Mouse (Mus musculus) heart, postnatal 4 days (tissue): Measurements from ENCODE around the gene Lrrc2. TPM values are rescaled to one million over a fixed set of nuclear protein-coding genes. Genes with fewer than 3 reads are reported as not detected.

Source experiments
- DNase-seq: peaks from one replicate; pipeline ENCODE4 v3.0.0; 2021
- total RNA-seq, 2 experiments: library from RNA; stranded (reverse); gene quantifications; 2 replicates each; pipeline ENCODE4 v1.2.3; 2021

Gene Lrrc2
- total RNA-seq, result 10 to 100 TPM; 15.4 to 16.6 TPM

DNA sequence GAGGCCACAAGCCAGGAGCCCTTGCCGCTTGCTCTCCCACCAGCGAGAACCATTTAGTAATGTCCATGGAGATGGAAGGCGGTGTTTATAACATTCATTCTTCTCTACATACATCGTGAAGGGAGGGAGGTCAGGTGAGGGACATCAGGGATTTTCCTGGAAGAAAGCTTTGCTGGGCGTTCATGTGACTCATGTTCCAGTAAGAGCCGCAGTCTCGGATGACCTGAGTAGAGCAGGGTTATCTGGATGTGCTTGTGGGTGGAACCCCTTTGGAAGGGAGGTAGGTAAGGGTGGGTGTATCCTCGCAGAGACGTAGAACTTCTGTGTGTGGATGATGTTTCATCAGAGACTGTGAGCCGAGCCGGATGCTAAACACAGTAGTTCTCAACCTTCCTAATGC, at the start of gene Lrrc2:
Gene Lrrc2, plus strand, starts transcription at position 149 of the 400 bp plus-strand sequence.
- no peak for DNase-seq

DNA sequence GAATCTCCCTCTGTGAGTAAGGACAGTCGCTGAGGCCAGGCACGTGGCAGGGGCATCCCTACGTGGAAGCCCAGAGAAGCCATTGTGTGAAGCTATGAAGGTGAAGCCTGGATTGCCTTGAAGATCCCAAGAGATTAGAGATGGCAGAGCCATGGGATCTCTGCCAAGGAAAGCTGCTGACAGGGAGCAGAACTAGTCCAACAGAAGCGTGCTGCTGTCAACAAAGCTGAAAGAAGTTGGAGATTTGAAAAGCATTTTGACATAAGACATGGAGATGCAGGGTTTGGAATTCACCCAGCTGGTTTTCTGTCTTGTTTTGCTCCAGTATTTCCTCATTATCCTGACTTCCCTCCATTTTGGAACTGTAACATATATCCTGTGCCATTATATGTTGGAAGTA, 49.1 kb upstream of the Lrrc2 start:
- no peak for DNase-seq

DNA sequence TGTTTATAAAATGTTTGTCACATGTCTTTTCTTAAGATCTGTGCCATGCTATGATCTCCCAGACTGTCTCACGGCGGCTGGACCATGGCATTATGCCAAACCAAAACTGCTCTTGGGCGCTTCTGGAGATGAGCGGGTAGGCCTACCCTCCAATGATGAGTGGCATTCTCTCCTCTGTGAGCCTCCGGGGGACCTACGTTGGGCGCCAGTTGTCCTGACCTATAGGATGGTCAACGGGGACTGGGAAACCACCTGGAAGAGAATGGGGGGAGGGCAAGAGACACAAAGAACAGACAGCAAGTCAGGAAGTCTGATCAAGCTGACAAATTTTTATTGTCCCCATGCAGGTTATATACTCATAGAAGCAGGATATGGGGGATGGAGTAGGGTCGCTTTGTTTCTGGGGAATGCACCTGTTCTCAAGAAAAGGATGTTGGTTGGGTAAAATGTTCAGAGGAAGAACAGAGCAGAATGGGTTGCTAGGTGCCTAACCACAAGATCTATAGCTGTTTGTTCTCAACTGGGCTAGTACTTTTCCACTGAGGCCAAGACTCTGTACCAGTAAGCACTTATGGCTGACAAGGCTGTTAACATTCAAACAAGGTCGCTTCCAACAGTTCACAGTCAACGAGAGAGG, 44.0 kb upstream of the Lrrc2 start:
- no peak for DNase-seq

DNA sequence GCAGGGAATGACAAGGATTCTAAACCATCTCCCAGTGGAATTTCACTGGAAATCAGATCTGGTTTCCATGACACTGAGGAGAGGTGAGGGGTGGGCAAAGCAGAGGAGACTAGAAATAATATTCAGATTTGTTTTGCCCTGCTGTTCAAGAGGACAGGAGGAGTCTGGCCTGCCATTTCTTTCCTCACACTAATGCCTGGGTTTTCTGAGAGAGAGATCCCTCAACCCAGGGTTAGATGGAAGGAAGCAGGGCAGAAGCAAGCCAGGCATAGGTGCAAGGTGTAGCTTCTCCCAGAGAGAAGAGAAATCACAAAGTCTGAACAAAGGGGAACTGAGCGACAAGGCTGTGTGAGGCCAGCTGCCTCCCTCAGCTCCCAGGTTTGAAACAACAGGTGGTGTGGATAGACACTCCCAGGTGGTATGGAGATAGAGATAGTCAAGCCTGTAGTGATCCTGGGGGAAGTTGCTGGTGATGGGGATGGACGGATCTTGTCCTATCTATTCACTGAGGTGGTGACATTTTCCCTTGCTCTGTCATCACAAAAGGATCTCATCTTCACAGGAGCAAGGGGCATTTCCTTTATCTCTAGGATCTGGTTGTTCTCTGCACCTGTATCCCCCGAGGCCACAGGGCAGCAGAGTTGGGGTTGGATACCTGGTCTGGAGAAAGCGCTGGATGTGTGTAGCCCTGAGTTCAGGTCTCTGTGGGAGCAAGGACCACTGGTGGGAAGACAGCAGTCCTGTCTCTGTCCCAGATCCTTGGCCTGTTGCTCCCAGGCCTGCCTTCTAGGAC, 43.3 kb upstream of the Lrrc2 start:
- DNase-seq, result no peak

DNA sequence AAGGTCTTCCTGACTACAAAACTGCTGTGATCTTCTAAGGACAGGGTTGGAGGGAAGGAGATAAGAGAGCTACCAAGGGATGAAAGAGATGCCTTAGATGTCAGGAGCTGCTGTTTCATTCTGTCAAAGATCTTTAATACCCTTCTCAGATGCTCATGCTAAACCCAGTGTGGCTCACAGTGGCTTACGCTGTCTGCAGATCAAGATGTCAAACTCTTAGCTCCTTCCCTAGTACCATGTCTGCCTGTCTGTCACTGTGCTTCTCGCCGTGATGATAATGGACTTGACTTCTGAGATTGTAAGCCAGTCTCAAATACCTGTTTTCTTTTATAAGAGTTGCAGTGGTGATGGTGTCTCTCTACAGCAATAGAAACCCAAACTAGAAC, 42.7 kb upstream of the Lrrc2 start:
- no peak for DNase-seq

DNA sequence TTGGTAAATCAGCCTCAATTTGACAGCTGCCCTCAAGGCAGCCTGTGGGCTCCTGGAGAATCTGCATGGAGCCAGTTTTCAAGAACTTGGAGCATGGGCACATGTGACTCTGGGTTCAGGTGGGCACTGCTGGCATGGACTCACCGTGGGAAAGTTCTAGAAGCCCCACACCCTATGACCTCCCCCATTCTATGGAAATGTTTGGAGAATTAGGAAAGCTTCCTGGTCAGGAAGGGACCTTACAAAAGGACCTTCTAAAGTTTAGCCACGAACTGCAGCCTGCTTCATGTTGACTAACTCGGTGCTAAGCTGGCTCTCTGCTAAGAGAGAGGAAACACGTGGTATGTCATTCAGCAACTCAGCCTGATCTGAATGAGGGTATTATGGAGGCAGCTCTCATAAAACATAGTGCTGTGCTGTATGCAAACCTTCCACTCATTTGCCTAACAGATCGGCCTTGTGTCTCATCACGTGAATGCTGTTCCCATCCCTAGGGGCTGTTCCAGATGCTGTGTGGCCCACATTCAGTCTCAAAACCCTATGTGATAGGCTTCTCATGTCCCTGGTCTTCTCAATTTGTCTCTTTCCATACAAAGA, 41.9 kb upstream of the Lrrc2 start:
- DNase-seq, result no peak

DNA sequence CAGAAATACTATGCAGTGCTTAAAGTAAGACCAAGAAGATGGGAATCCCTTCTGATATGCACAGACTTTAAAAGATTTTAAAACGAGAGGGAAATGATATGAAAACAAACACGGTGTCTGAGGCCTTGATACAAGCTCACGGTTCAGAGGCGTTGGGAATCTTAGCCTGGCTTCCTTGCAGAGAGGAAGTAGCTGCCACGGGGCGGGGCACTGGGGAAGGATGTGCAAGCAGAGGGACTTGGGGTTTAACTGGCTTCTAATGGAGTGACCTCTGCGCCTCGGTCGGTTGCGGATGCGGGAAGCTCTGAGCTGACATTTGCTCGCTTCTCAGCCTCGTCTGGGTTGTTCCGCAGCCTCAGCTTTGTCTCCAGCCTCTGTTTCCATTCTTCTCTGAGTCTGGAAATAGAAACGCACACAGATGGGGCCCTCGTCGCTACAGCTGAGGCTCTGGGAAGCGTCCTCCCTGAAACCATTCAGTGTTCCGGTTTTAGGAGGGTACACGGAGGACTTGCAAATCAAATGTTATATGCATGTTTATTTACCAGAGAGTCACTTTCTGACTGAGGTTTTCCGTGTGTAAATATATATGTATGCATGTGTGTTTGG, 36.6 kb upstream of the Lrrc2 start:
- no peak for DNase-seq

DNA sequence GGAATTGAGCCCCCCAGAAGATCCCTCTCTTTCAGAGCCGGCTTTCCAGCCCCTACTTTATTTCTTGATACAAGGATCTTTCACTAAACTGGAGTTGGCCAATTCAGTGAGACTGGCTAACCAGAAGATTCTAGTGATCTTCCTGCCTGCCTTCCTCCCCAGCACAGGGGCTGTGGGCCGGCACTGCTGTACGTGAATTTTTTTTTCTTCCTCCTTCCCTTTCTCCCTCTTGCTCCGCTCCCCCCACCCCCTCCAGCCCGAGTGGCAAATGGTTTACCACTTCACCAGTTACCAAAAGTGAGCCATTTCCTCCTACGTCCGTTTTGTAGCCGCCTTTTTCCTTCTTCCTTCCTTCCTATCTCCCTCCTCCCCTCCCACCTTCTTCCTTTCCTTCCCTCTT, 35.9 kb upstream of the Lrrc2 start:
- DNase-seq, result no peak

DNA sequence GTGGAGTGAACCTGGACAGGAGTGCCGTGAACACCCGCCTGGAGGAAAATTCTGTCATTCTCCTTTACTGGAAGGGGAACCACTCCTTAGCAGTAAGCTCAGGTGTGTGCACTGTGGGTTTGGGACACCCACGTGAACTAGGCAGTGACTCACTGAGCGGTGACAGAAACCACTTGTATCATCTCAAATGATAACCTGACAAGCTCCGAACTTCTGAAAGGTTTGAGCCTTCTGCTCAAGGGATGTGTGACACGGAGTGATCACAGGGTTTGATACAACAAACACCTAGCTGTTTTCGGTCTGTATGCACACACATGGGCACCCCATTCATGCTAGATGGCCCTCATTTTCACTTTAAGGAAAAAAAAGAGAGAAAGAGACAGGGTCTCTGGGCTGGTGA, 34.6 kb upstream of the Lrrc2 start, which contains the start of gene Fam240a:
Gene Fam240a, minus strand, starts transcription at position 76 of the 400 bp plus-strand sequence.
- no peak for DNase-seq

DNA sequence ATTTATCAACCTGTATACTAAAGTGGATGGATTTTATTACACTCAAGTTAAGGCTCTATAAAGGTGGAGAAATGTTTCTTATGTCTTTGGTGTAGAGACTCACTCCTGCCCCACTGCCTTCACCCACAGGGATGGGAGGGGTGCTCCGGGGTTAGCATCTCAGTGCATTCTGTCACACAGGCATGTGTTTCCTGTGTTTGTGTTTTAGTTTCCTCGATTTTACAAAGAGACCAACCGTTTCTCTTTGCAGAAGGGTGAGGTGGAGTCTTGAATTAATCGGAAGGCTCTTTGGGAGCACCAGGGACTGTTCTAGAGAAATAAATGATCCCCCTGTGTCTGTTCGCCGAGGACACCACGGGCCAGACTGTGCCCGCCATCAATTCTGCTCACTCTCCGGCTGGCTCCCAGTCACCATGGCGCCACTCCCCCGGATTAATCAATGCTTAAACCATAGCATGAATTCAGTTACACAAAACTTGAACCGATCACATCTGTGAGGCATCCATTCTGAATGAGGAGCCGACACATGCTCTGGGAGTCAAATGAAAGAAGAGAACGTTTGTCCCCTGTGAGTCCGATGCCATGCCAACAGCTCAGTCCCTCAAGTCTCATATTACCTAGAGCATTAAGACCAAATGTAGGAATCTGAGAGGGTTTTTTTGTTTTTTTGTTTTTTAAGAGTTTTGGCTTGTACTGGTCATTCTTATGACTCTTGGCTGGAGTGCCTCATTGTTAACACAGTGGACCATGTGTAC, 30.5 kb upstream of the Lrrc2 start:
- DNase-seq, result no peak

DNA sequence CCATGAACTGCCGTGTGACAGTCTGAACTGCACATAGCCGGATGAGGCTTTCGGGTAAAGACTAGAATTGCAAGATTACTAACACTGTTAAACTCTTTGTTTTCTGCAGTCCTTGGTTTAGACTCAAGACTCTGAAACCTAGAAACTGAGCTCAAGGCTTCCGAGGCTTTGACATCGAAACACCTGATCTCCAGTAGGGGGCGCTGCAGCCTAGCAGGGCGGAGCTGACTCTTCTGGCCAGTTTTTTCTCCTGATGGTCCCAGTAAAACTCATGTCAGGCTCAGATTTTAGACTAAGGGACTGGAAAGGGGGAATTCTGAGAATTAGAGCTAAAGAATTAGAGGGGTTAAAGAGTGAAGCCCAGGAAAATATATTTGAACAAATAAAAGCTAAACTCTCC, 28.6 kb upstream of the Lrrc2 start:
- DNase-seq, result peak; percentile 87

DNA sequence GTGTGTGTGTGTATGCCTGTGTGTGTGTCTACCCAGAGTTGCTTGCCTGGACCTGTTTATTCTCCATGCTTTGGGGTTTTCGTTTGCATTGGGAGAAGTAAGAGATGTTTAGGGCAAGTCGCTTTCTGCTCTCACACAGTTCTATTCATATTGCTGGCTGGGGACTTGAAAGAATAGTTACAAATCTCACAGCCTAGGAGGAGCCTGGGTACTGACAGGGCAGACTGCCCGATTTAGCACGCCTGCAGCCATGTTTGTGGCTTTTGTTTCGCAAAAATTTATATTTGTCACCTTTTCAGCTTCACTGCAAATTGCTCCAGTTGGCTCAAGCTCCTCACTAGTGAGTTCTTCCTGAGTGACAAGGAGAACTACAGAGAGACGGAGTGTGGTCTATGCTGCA, 19.8 kb upstream of the Lrrc2 start:
- no peak for DNase-seq

DNA sequence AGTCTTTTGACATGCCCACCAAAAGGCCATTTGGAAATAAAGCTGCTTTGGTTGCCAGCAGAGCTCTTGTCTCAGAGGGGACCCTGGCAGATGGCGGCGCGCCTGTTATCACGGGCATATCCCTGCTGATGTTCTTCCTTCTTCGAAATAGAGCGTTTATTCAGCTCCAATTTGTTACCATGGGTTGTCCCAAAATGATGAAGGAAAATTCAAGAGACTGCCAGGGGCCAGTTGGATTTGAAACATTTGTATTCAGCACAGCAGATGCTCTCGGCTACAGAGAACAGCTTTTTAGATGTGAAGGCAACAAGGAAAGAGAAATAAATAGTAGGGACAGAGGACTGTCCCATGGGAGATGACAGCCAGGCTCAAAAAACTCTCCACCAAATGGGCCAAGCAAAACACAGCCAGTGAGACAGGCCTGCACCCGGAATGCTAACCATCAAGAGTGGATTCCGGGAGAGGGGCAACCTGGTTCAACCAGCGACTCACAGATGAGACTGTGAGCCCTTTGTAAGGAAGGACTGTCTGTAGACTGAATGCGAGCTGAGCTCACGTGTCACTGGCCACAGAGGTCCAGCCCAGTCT, 17.4 kb upstream of the Lrrc2 start:
- no peak for DNase-seq

DNA sequence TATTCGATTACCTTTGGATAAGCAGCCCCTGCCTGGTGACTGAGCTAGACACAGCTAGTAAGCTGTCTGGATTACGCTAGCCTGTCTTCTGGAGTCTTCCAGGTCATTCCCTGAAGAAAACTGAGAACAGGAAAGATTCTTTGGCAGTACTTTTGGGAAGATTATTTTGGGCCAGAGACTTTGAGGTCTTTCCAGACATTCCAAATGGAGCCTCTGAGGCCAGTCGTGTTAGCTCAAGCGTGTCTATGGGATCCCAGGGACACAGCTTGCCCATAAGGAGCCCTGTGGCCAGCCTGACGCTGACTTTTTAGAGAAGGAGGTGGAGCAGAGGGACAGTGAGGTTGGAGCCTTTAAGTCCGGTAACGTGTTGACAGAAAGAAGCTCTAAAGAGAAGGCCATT, 15.4 kb upstream of the Lrrc2 start:
- DNase-seq, result no peak

DNA sequence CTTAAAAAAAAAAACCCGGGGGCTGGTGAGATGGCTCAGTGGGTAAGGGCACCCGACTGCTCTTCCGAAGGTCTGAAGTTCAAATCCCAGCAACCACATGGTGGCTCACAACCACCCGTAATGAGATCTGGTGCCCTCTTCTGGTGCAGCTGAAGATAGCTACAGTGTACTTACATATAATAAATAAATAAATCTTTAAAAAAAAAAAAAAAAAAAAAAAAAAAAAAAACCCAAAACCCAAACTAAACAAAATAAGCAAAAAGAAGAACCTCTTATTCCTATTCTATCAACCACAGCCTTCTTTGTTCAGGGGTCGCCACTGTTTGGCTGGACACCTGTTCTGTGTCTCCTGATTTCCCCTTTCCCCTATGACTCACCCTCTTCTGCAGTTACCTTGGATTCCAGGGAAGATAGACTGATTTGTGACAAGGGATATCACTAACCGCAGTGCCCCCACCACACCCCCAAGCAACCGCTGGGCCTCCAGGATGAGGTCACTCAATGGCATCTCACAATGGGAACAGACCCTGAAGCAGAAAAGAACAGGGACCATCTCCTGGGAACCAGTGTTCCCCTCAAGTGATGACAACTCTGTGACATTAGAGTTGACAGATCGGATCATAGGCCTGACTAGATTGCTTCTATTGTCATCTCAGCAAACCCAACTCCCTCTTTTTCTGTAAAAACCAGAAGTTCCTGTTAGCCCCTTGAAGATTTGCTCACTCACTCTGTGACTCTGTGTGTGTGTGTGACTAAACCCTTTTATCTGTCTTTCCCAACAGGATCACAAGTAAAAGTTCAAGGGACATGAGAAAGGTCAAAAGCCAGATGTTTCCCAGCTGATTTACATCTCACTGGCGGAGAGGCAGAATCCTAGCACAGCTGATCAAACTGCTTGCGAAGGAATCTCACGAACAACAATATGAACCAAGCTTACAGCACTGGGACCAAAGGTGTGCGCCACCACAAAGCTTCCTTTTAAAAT, 13.5 kb upstream of the Lrrc2 start:
- no peak for DNase-seq

DNA sequence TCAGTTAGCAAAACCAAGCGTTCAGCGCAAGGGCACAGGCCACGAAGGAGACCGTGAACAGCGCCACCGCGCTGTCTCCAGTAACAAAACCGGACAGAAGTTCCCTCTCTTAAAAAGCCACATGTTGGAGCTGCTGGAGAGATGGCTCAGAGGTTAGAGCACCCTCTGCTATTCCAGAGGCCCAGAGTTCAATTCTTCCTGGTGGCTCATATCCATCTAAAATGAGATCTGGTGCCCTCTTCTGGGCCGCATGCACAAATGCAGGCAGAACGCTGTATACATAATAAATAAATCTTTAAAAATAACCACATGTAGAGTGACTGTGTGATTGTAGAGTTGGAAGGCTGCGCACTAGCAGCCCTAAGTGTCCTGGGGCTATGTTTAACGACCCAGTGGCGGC, 7.1 kb upstream of the Lrrc2 start:
- DNase-seq, result no peak

DNA sequence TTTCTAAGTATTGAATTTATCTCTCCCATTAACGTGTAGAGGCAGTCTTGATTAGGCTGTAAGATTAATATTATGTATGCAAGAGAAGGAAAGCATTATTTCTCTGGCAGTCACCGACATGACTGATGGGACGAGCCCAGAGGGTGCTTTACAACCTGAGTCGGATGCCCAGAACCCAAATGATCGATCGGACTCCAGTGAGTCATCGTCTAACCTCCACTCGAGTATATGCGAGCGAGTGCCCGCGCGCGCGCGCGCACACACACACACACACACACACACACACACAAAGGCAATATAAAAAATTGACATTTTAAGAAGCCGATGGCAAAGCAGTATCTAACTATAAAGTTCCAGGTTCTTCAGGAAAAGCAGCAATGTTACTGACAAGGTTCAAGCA, 6.0 kb upstream of the Lrrc2 start:
- no peak for DNase-seq

DNA sequence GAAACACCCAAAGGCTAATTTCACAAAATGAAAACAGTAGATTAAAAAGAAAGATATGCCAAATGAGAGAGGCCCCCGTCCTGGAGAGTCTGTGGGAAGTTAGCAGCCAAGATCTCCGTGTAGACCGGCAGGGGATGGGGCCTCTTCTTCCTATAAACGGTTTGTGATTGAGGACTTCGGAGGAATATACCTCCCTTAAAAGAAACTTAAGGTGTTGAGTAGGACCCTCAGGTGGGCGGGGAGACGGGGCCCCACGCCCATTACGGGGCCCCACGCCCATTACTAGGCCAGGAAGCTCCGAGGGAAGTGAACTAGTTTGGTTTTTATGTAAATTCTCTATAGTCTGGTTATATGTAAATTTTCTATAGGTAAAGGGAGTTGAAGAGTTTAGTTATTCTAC, 5.4 kb upstream of the Lrrc2 start, which contains the start of gene Tdgf1:
Gene Tdgf1, minus strand, starts transcription at position 233 of the 400 bp plus-strand sequence.
- DNase-seq, result no peak

DNA sequence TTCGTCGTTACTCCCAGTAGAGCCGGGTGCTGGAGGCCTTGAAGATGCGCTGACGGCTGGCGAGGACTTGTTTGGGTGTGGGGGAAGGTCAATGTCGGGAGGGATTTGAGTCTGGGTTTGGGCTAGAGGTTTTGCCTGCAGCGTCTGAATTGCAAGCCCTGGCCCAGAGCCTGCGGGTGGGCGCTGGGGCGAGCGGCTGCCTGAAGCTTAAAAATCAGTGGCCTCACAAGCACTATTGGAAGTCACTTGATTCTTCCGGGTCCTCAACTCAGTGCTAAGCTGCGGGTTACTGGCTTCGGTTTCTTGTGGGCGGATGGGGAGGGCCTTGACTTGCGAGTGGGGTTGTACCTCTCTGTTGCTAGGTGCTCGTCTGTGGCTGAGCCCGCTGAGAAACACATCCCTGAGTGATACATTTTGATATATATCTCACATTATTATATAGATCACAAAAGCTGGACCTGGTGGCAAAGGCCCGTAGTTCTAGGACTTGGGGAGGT, 4.7 kb upstream of the Lrrc2 start:
- DNase-seq, result no peak

DNA sequence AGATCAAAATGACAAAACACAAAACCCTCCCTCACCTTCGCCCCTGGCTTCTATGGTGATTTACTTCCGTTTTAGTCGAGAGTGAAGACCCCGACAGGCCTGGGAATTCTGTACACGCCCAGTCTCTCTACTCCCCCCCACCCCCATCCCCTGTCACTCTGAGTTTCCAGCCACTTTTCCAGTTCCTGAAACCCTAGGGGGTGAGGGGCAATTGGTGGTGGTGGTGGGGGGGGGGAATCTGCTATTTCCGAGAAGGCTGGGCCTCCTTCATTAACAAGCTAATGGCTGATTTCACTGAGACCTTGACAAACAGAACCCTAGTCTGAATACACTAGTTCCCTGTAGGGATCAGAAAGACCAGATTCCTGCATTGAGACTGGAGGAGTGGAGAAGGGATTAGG, 4.1 kb upstream of the Lrrc2 start:
- DNase-seq, result no peak

DNA sequence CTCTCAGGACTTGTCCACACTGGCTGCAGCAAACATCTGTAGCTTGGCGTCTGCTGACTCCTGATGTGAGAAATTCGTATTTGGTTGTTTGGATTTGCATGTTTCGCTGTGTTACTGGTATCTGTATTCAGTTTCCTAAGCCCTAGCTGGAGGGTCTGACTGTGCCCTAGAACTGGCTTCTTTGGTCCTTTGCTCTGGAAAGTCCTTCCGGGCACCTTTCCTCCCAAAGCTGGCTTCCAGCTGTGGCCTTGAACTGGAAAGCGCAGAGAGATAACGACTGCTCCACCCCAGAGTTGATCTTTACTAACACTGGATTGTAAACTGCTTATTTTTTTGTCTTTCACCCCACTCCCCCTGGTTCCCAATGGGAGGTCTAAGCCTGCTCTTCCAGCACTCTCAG, 3.4 kb upstream of the Lrrc2 start:
- no peak for DNase-seq
